Mouse (Mus musculus) cerebellum, postnatal 4 days (tissue): ENCODE measurements around the gene Sept6.

ENCODE experiments used
- DNase-seq, 2 experiments: peaks; one replicate each; pipeline ENCODE4 v3.0.0; 2022; ENCODE audit warnings: low spot score in 2 of 2, mixed read lengths in 1 of 2

Gene Sept6

DNA sequence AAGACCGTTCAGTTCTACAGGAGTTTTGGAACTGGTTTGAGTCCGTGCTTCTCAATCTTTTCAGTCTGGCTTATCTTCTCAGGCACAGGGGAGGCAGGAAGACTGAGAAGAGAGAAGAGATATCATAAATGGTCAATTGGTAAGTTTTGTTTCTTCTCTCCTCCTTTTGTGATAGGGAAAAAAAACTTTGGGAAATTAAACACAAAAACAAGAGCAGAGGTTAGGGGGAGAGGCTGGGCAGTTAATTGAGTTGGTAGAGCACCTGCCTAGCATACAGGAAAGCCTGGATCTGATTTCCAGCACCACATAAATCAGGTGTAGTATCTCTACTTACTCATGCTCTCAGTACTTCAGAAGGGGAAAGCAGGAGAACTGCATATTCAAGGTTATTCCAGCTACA is at the start of gene Sept6:
Gene Sept6, minus strand, starts transcription at position 101 of the 400 bp plus-strand sequence.
- no peak for DNase-seq

DNA sequence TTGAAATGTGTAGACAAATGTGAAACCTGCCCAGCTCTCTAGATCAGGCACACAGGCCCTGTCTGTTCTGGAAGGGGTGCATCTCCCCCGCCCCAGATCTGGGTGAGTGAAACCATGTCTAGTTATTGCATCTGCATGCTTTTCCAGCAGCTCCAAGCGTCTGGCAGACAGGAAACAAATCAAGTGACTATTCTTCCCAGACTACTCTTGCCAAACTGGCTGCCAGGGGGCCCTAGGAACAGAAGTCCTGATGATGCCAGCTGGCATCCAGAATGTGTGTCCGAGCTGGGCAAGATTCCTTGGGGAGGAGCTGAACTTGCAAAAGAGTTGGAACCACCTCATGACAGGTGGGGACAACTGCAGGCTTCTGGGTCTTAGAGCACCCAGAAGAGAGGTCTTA is 36.8 kb upstream of the Sept6 start:
- DNase-seq = peak in 1 of 2 experiments; percentile 30

DNA sequence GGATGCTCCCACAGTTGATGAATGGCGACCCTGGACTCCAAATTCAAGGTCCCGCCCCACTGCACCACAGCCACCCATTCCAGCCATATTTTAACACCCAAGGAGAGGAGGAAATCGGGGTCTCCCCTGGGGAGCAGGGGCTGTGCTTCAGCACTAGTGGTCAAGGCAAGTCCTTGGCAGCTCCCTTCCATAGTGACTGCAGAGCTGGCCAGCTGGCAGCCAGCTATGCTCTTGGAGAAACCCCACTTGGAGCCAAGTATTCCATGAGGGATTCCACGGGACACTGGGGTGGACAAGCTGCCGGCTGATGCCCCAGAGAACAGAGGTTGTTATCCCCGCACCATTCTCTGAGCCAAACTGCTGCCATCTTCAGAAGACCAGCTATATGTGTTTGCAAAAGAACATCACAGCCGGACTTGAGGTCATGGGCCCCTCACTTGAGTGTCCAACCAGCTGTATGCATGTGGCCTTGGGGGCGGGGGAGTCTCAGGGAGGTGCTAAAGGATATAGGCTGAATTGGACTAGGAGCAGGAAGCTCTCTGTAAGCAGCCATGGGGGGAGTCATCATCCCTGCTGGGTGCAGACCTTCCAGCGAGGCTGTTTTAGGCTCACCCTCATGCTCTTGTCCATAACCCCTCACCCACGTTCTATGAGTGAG is 32.2 kb upstream of the Sept6 start:
- DNase-seq = no peak

DNA sequence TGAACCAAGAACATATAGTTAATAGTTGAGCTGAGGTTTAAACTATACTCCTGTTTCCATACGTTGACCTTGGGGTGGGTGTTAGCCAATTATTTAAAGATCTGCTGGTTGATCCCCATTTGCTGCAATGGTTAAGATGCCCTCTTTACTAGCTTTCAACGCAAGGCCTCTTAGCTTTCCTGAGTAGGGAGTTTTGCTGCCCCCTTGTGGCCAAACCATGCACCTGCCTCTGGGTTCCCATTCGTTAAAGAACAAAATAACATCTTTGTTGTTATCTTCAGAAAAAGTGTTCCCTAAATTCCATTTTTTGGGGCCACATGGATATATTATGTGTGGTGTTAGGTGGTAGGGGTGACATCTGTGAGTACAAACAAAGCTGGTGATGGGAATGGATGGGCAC is 31.1 kb upstream of the Sept6 start:
- peak in 1 of 2 experiments; percentile 55 for DNase-seq

DNA sequence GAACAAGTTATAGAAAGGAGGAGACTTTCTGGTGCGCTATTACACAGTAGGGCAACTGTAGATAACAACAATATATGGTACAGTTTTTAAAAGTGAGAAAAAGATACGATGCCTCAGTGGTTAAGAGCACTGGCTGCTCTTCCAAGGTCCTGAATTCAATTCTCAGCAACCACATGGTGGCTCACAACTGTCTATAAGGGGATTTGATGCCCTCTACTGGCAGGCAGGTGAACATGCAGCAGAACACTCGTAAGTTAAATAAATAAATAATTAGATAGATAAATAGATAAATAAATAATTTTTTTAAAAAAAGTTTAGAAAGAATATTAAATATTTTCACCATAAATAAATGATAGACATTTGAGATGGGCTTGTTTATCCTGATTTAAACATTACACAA is 27.5 kb upstream of the Sept6 start:
- DNase-seq = no peak

DNA sequence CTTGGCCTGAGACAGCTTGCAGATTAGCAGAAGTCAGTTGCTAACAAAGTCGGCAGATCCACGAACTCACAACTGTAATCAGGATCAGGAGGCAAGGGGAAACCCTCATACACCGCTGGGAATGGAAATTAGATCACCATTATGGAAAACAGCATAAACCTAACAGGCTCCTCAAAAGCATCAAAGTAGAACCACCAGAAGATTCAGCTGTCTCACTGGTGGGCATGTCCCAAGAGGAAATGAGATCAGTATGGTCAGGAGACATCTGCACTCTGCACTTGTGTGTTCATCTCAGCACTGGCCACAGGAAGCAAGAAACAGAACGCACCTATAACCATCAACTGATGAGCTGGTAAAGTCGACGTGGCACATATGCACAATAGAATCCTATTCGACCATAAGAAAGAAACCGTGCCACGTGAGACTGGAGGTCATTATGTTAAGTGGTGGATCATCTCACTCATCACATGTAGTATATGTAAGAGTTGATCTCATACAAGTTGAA is 26.6 kb upstream of the Sept6 start:
- DNase-seq = no peak

DNA sequence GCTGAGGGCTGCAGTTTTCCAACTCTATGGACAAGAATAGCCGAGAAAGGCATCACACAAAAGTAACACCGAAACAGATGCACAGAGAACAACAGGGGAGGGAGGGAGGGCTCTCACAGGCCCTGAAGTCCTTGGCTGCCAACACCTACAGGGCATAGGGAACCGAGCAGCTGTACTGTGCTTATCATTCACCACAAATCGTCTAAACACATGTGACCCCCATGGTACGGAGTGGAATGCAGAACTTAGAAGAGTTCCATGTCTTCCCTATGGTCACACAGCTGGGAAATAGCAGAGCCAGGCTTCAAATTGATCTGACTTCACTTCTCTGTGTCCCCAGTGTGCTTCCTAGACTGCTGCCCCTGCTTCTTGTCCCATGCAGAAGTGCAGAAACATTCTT is 22.3 kb upstream of the Sept6 start:
- no peak for DNase-seq

DNA sequence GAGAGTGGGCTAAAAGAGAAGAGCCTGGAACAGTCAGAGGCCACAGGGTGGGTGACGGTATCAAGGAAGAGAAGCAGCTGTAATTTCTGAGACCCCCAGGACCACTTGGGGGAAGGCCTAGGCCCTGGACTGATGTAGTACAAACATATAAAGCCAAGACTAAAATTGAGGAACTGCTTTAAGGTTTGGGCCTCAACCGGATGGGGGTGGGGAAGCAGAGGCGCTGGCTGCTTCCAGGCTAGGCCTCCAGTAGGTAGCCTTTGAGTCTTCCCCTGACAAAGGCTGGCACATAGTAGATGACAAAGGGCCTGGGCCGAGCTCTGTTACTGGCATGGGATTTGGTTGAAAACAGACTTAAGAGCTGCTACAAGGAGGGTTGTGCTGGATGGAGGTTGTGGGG is 555 bp downstream of the Sept6 start:
- no peak for DNase-seq

DNA sequence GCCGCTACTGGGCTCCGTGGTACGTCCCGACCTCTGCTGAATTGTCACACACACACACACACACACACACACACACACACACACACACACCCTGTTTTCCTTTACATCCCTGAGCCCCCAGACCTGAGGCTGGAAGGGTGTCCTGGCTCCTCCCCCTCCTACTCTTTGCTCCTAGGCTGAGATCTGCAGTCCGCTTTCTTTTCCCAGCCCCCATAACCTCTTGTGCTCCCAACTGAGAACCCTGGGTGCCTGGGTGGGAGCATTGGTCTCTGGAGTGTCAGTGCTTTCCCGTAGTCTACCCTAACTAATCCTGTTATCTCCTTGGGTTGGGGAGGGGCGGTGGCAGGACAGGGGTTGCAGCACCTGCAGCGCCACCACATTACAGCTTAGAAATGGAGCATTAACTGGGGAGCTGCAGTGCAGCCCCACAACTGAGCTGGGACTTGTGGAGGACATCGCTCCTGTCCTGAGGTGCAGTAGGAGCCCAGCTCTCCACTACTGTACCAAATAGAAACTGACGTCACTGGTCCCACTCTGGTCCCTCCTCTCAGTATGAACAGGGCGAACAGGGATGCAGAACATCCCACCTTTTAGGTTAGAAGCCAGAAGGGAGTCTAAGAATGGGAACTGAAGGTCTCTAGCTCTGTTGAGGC is 1.7 kb downstream of the Sept6 start:
- no peak for DNase-seq

DNA sequence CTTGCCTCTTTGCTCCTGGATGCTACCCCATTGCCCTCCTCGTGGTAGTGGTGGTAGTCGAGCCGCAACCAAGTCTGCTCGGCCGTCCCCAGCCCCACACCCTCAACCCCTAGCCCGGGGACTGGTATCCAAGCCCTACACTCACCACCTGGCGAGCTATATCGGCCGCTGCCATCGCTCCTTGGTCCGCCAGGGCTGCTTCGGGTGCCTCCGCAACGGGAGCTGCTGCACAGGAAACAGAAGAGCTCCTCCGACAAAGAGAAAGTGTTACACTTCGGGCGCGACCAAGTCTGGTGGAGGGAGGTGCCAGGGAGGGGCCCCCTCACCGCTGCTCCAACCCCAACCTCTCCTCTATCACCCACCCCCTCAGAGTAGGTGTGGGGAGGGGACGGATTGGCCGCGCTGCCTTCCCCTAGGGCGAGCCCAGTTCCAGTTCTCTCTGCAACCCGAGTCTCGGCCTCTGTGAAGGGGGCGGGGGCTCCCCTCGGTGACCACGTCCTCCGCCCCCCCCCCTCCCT is 2.3 kb downstream of the Sept6 start:
- DNase-seq = peak; percentile 22 to 43

DNA sequence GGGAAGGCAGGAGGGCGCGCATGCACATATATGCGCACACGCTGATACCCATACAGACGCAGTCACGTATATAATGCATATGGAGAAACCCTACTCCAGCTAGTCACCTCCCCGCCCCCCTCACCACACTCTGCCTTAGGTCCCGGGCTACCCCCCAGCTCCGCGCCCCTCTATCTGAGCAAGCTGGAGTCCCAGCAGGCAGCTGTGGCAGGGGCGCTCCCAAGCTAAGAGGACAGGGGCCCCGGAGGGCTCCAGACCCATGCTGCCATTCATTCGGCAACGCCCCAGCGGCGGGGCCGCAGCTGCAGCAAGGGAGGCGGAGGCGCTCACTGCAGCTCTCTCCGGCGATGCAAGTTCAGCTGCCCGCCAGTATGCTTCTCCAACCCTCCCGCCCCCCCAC is 2.8 kb downstream of the Sept6 start:
- peak; percentile 12 to 20 for DNase-seq

DNA sequence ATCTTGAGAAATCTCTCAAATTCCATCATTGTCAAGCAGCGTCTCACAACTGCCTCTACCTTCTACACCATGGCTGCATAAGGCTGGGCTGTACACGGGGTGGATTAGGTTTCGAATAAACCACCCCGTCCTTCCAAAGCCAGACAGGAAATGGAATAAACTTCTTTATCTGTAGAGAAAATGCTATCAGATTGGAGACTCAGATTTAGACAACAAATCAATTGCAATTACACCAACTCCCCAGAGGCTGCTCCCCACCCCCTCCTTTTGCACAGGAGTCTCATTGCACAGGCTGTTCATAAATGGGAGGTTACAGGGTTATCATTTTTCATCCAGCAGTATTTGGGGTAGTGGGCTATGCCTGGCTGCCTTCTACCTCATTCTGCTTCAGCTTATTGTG is 3.7 kb downstream of the Sept6 start:
- no peak for DNase-seq

DNA sequence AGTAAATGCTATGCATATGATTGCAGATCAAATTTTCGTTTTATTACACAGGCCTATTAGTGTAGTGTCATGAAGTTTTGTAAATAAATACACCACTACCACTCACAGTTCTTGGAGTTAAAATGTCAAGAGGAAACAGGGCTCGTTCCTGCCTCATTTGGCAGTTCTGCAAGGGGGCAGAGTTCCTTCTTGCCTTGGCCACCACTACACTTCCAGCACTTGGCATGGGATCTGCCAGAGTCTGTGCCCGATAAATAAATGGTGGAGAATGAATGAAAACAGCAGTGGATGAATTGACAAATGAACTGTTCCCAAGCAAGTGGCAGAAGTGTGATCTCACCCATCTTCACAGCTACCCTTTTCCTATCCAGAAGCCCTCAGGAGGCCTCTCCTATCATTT is 6.6 kb downstream of the Sept6 start:
- no peak for DNase-seq

DNA sequence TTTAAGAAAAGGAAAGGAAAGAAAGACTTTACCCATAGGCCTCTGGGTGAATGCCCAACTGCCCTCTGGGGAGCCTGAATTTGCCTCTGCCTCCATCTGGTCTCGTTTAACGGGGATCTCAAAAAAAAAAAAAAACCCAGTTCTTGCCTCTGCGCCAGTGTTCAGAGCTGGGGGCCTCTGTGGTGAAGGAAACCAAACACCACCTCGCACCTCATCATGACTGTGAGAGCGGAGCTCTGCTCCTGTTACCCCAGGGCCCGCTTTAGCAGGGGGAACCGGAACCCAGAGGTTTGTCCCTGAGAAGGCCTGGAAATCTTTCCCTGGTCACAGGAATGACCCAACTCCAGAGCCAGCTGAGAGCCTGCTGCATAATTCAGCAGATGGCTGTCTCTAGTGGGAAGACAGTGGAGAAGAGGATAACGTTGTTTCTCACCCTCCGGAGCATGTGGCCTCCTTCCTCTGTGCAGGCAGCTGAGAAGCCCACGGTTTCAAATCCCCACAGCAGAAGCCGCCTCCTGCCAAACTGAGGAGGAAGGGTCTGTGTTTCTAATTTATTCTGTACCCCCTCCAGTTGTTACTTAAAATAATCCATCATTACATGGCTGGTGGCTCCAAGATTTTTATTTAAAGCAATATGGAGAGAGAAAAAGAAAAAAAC is 7.8 kb downstream of the Sept6 start:
- no peak for DNase-seq

DNA sequence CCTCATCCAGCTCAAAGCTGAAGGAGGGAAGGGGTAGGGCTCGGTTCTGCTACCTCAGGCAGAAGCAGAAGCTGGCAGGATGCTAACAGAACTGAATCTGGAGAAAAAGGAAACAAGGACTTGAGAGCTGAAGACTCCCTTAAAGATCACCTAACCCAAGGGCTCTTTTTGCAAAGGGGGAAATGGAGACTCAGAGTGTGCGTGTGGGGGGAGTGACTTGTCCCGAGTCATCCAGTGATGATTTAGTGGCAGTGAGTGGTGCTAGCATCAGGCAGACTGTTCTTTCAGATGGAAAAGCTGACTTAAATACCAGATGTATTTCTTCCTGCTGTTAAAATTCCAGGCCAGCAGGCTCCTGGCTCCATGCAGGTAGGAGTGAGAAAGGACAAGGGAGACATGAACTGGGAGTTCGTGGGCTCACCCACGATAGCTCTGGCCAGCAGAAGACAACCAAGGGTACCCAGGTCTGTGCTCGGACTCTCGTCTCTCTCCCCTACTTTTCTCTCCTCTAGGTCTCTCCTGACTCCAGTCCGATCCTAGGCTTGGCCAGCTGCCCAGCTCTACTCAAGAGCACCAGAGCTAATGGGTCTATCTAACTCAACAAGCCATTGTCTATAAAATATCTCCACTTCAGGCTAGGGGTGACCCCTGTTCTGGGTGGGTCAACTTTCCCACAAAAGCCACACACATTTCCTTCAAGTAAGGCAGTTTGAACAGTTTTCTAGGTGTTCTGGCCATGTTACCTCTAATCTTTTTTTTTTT is 8.5 kb downstream of the Sept6 start:
- peak in 1 of 2 experiments; percentile 15 for DNase-seq

DNA sequence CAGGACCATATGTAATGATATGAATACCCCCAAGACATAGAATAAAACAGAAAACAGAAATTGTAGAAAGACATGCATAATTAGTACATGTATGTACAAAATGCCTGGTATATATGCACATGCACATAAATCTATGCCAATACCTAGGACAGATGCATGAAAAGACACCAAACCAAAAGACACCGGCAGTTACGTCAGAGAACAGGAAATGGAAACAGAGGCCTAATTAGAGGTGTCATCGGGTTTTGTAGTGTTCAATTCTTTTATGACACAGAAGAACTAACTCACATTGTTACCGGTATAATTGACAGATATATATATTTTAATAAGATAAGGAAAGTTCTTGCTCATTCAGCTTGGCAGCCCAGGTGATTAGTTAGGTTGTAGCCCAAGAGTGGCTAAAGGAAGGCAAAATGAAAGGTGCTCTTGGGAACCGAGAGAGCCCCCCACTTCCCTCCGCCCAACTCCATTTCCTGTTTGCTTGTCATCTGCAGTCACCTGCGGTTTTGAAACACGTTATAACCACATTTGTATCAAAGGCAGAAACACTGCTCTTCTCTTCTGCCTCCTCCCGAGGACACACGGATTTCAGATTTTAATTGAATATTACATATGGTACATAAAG is 10.9 kb downstream of the Sept6 start:
- no peak for DNase-seq

DNA sequence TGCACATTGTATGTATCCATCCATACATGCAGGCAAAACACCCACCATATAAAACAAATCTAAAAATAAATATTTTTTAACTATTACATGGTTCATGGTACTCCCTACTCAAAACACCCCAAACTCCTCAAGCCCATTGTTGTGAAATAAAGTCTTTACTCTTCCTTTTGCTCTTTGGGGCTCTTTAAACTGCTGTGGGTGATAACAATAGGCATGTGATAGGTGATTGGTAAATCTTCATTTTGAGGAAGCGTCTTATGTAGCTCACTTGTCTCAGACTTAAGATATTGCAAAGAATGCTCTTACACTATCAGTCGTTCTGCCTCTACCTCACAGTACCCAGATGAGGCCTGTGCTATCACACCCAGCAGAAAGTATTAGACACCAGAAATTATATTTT is 13.7 kb downstream of the Sept6 start:
- no peak for DNase-seq

DNA sequence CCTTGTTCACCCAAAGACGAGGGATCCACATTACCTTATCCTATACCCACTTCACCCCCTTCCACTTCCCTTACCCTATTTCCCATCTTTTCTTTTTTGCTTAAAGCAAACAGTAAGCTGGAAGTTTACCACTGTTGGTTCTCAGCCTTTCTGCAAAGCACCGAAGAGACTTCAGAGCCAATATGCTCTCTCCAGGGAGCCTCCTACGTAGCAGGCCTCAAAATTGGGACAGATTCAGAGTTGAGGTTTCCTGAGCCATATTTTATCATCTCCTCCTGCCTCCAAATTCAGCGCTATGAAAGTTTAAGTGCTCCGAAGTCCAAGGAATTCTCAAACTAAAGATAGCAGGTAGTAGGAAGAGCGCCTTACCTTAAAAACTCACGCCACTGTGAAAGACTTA is 14.6 kb downstream of the Sept6 start:
- DNase-seq = no peak

DNA sequence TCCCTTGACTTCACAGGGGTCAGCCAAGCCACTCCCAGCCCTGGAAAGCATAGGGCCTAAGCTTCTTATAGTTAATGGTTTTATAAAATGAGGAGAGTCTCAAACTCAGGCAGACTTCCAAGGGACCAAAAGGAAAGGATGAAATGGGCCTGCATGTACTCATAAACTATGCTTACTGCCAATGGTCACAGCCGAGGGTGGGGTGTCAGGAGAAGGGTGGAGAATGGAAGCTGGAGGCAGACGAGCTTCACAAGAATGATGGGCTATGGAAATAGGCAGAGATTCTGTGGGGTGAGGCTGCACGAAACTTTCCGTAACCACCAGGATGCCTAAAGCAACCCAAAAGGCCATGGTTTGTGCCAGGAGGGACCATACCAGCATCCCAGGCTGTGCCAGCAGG is 15.3 kb downstream of the Sept6 start:
- DNase-seq = no peak

DNA sequence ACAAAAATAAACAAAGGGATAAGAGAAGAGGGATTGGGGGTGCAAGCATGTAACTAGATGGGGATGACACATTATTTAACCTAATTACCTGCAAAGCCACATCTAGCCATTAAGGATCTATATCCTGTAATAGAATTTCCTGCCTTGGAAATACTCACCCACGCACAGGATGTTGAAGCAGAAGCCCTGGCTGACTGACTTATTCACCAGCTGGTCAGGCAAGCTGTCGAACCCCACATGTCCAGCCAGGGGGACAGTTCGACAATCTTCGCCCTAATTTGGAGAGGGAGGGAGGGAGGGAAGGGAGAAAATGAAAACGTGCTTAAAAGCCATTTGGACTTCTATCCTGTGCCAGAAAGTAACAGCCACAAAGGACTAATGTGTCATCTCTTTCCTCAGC is 16.7 kb downstream of the Sept6 start:
- no peak for DNase-seq

DNA sequence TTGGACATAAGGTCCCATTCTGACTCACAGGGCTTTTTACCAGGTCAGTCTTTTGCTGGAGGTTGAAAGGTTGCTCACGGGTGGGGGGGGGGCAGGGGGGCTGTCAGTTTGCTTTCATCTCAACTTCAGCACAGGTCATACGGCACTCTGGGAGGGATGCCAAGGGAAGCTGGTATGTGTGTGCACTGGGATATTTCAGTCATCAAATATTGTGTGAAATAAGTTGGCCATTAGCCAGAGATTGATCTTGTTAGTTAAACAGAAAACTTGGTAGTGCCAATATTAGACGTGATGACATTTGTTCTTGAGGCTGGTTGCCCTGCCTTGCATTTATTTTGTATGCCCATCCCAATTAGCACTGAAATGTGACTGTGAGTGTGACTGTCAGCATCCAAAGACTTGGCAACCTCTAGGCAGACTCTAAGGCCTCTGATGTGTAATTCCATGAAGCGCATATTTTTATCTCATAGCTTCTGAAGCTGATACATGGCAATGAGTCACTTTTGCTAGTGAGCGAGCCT is 18.6 kb downstream of the Sept6 start:
- DNase-seq = no peak
